Mouse (Mus musculus): ENCODE data around the gene Krtap2-4. TPM values are rescaled to one million over a fixed set of nuclear protein-coding genes. Genes with fewer than 3 reads are reported as not detected.
"Not testable (repeated sequence)": the region's sequence is repeated elsewhere in the genome, so short reads cannot be mapped to it uniquely, and the experiment has no call there.

The Krtap2-4 gene
- polyA plus RNA-seq (2014; fragmentation: Nextera tagmentation; extraction: Ambion mirVana): not detected in 2 replicates

GRCm38 (mm10) chr11:99614796-99615363 lies at the start of gene Krtap2-4:
Gene Krtap2-4 (minus strand): TSS chr11:99614846.
- Histone ChIP-seq H3K27ac (ENCODE audit: low read length) (no peak within 1 kb of the TSS), H3K27me3 (ENCODE audit: control insufficient read depth, insufficient read depth, low read length) (no peaks in the 10 kb centered on the region), H3K4me1 (ENCODE audit: control insufficient read depth, insufficient read depth, low read length) (no peaks in the 10 kb centered on the region), H3K9me3 (ENCODE audit: control insufficient read depth, low read depth, low read length) (no peaks in the 10 kb centered on the region), H3K36me3 (ENCODE audit: control insufficient read depth, insufficient read depth, low read length) (no peaks in the 10 kb centered on the region), H3K4me2 (replicated peaks; ENCODE audit: low read depth, low read length) (no peak within 1 kb of the TSS), H3K9ac (replicated peaks; ENCODE audit: low read depth, low read length) (no peak within 1 kb of the TSS), H3K4me3 (ENCODE audit: low read depth, low read length) (no peak within 1 kb of the TSS)
- WGBS: 66% methylated on average over 3 of the region's 3 CpGs
- ATAC-seq (ENCODE audit: insufficient number of reproducible peaks, insufficient read depth, low FRiP score, low read depth): no peak

GRCm38 (mm10) chr11:99662802-99663201 lies 48.2 kb upstream of the Krtap2-4 start:
- ATAC-seq (ENCODE audit: insufficient number of reproducible peaks, insufficient read depth, low FRiP score, low read depth): no peak
- 78% methylated on average over 10 of the region's 10 CpGs for WGBS
- no peaks in the 10 kb centered on the region for H3K27me3 ChIP-seq (ENCODE audit: control insufficient read depth, insufficient read depth, low read length)

DNA sequence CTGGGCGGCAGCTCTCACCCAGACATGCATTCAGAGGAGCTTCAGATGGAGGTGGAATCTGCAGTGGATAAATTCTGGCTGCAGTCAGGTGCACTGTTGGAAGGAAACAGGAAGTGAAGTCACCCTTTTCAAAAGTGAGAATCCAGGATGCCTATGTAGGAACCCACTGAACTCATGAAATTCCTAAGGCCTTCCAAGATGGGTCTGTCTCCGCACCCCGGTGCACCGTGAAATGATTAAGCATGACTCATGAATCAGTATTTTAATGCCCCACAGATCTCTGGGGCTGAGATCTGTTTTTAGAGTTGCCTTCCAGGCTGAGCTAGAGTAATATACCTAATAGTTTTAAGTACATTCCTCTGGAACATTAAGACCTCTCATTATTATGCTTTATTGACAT lies 44.6 kb upstream of the Krtap2-4 start:
- no peak for ATAC-seq (ENCODE audit: insufficient number of reproducible peaks, insufficient read depth, low FRiP score, low read depth)
- 92% methylated on average over 4 of the region's 4 CpGs for WGBS
- H3K27me3 ChIP-seq (ENCODE audit: control insufficient read depth, insufficient read depth, low read length): no peaks in the 10 kb centered on the region
- no peaks in the 10 kb centered on the region for H3K4me1 ChIP-seq (ENCODE audit: control insufficient read depth, insufficient read depth, low read length)
- no peaks in the 10 kb centered on the region for H3K36me3 ChIP-seq (ENCODE audit: control insufficient read depth, insufficient read depth, low read length)
- H3K4me3 ChIP-seq (ENCODE audit: low read depth, low read length): no peak overlapping the region
- H3K9me3 ChIP-seq (ENCODE audit: control insufficient read depth, low read depth, low read length): no peaks in the 10 kb centered on the region
- H3K4me2 ChIP-seq (replicated peaks; ENCODE audit: low read depth, low read length): no peak overlapping the region
- no peak overlapping the region for H3K9ac ChIP-seq (replicated peaks; ENCODE audit: low read depth, low read length)
- H3K27ac ChIP-seq (ENCODE audit: low read length): no peak overlapping the region

More at GRCm38 (mm10) chr11:99662802-99663201, 48.2 kb upstream of the Krtap2-4 start:
- Histone ChIP-seq H3K4me2 (replicated peaks; ENCODE audit: low read depth, low read length) (no peak overlapping the region), H3K9ac (replicated peaks; ENCODE audit: low read depth, low read length) (no peak overlapping the region), H3K4me3 (ENCODE audit: low read depth, low read length) (no peak overlapping the region), H3K36me3 (ENCODE audit: control insufficient read depth, insufficient read depth, low read length) (no peaks in the 10 kb centered on the region), H3K9me3 (ENCODE audit: control insufficient read depth, low read depth, low read length) (no peaks in the 10 kb centered on the region), H3K27ac (ENCODE audit: low read length) (no peak overlapping the region), H3K4me1 (ENCODE audit: control insufficient read depth, insufficient read depth, low read length) (no peaks in the 10 kb centered on the region)

- not testable (repeated sequence) for H3K27me3 ChIP-seq (ENCODE audit: control insufficient read depth, insufficient read depth, low read length)
- WGBS: 59% methylated on average over 10 of the region's 10 CpGs
Measured at GRCm38 (mm10) chr11:99658467-99659010, 43.9 kb upstream of the Krtap2-4 start, which contains the start of gene Gm11563. Gene Gm11563 (minus strand): TSS chr11:99658960.

GRCm38 (mm10) chr11:99657051-99657450 lies 42.4 kb upstream of the Krtap2-4 start:
- H3K4me3 ChIP-seq (ENCODE audit: low read depth, low read length): no peak overlapping the region
- H3K4me2 ChIP-seq (replicated peaks; ENCODE audit: low read depth, low read length): no peak overlapping the region
- H3K36me3 ChIP-seq (ENCODE audit: control insufficient read depth, insufficient read depth, low read length): no peaks in the 10 kb centered on the region
- no peak overlapping the region for H3K27ac ChIP-seq (ENCODE audit: low read length)
- no peaks in the 10 kb centered on the region for H3K4me1 ChIP-seq (ENCODE audit: control insufficient read depth, insufficient read depth, low read length)
- no peaks in the 10 kb centered on the region for H3K27me3 ChIP-seq (ENCODE audit: control insufficient read depth, insufficient read depth, low read length)
- no peak overlapping the region for H3K9ac ChIP-seq (replicated peaks; ENCODE audit: low read depth, low read length)
- 40% methylated on average over 5 of the region's 5 CpGs for WGBS
- ATAC-seq (ENCODE audit: insufficient number of reproducible peaks, insufficient read depth, low FRiP score, low read depth): no peak
- H3K9me3 ChIP-seq (ENCODE audit: control insufficient read depth, low read depth, low read length): no peaks in the 10 kb centered on the region

More at GRCm38 (mm10) chr11:99658467-99659010, 43.9 kb upstream of the Krtap2-4 start, which contains the start of gene Gm11563:
- not testable (repeated sequence) for H3K4me3 ChIP-seq (ENCODE audit: low read depth, low read length); H3K27ac ChIP-seq (ENCODE audit: low read length); H3K9ac ChIP-seq (replicated peaks; ENCODE audit: low read depth, low read length); H3K9me3 ChIP-seq (ENCODE audit: control insufficient read depth, low read depth, low read length); ATAC-seq (ENCODE audit: insufficient number of reproducible peaks, insufficient read depth, low FRiP score, low read depth); H3K4me1 ChIP-seq (ENCODE audit: control insufficient read depth, insufficient read depth, low read length); H3K36me3 ChIP-seq (ENCODE audit: control insufficient read depth, insufficient read depth, low read length); H3K4me2 ChIP-seq (replicated peaks; ENCODE audit: low read depth, low read length)

DNA sequence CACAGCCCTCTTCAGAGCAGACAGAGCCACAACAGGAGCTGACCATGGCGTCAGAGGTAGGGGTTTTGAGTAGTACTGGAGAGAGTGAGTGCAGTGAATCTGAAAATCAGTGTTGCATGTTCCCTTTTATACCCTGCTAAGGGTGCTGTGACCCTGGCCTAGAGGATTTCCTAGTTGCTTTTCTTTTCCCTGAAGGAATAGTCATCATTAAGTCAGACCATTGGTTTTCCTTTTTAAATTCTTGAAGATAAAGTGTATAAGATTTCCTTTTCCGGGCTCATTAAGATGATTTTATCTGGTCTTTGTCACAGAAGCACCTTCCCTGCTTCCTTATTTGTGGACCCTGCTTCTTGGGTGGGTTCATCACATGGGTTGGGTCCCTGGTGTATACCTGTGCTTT lies 35.5 kb upstream of the Krtap2-4 start, which contains the start of gene Gm11555:
Gene Gm11555, minus strand, starts transcription at position 101 of the 400 bp plus-strand sequence.
- ATAC-seq (ENCODE audit: insufficient number of reproducible peaks, insufficient read depth, low FRiP score, low read depth): no peak
- Histone ChIP-seq H3K4me2 (replicated peaks; ENCODE audit: low read depth, low read length) (no peak within 1 kb of the TSS), H3K4me1 (ENCODE audit: control insufficient read depth, insufficient read depth, low read length) (no peaks in the 10 kb centered on the region), H3K36me3 (ENCODE audit: control insufficient read depth, insufficient read depth, low read length) (no peaks in the 10 kb centered on the region), H3K9ac (replicated peaks; ENCODE audit: low read depth, low read length) (no peak within 1 kb of the TSS), H3K4me3 (ENCODE audit: low read depth, low read length) (no peak within 1 kb of the TSS), H3K27me3 (ENCODE audit: control insufficient read depth, insufficient read depth, low read length) (no peaks in the 10 kb centered on the region), H3K9me3 (ENCODE audit: control insufficient read depth, low read depth, low read length) (no peaks in the 10 kb centered on the region), H3K27ac (ENCODE audit: low read length) (no peak within 1 kb of the TSS)
- 83% methylated on average over 2 of the region's 2 CpGs for WGBS

DNA sequence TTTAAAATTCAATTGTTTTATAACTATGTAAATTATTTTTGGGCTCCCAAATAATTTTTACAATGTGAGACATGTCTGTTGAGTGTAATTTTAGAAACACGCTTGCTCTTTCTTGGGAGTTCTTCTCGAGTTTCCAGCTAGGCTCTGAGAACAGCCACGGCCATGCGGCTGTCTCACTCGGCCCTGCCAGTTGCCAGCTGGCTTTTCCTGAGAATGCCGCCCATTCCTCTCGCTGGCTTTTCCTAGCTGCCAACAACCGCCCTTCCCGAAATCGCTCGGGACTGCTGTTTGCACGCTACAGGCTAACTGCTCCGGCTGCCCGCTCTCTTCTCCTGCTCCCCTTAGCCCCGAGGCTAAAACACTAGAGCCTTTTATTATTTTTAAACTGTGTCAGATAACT lies 31.8 kb upstream of the Krtap2-4 start:
- no peak overlapping the region for H3K27ac ChIP-seq (ENCODE audit: low read length)
- H3K4me2 ChIP-seq (replicated peaks; ENCODE audit: low read depth, low read length): no peak overlapping the region
- no peaks in the 10 kb centered on the region for H3K36me3 ChIP-seq (ENCODE audit: control insufficient read depth, insufficient read depth, low read length)
- H3K4me1 ChIP-seq (ENCODE audit: control insufficient read depth, insufficient read depth, low read length): no peaks in the 10 kb centered on the region
- no peak overlapping the region for H3K9ac ChIP-seq (replicated peaks; ENCODE audit: low read depth, low read length)
- ATAC-seq (ENCODE audit: insufficient number of reproducible peaks, insufficient read depth, low FRiP score, low read depth): no peak
- H3K27me3 ChIP-seq (ENCODE audit: control insufficient read depth, insufficient read depth, low read length): no peaks in the 10 kb centered on the region
- no peak overlapping the region for H3K4me3 ChIP-seq (ENCODE audit: low read depth, low read length)
- no peaks in the 10 kb centered on the region for H3K9me3 ChIP-seq (ENCODE audit: control insufficient read depth, low read depth, low read length)
- 86% methylated on average over 15 of the region's 15 CpGs for WGBS

- Histone ChIP-seq H3K4me3 (ENCODE audit: low read depth, low read length) (no peak overlapping the region), H3K27me3 (ENCODE audit: control insufficient read depth, insufficient read depth, low read length) (no peaks in the 10 kb centered on the region), H3K27ac (ENCODE audit: low read length) (no peak overlapping the region), H3K9me3 (ENCODE audit: control insufficient read depth, low read depth, low read length) (no peaks in the 10 kb centered on the region), H3K36me3 (ENCODE audit: control insufficient read depth, insufficient read depth, low read length) (no peaks in the 10 kb centered on the region), H3K9ac (replicated peaks; ENCODE audit: low read depth, low read length) (no peak overlapping the region), H3K4me2 (replicated peaks; ENCODE audit: low read depth, low read length) (no peak overlapping the region), H3K4me1 (ENCODE audit: control insufficient read depth, insufficient read depth, low read length) (no peaks in the 10 kb centered on the region)
- WGBS: 77% methylated on average over 3 of the region's 3 CpGs
- no peak for ATAC-seq (ENCODE audit: insufficient number of reproducible peaks, insufficient read depth, low FRiP score, low read depth)
Measured at GRCm38 (mm10) chr11:99644351-99644750, 29.7 kb upstream of the Krtap2-4 start.

All from stomach, embryonic 14.5 days (tissue).